Mouse (Mus musculus) hindbrain, embryonic 14.5 days (tissue): ENCODE results near the gene Gpr141. TPM values are rescaled to one million over a fixed set of nuclear protein-coding genes. Genes with fewer than 3 reads are reported as not detected.

Experiments
- ATAC-seq: fragments of 200-750 bp; cut with Nextera tagmentation; 2 replicates; pipeline ENCODE4 v1.8.0; 2017; ENCODE audit warnings: moderate number of reproducible peaks, mild to moderate bottlenecking, moderate TSS enrichment, moderate library complexity; ENCODE audit not compliant: low FRiP score
- DNase-seq: peaks from one replicate; pipeline ENCODE4 v3.0.0-alpha.2; 2015; ENCODE audit warnings: low spot score
- H3K27ac ChIP-seq: fragments of 300-500 bp; sonication (generic); 2 replicates; pipeline ENCODE4 v1.5.1; 2014; ENCODE audit warnings: mild to moderate bottlenecking, moderate library complexity
- H3K27me3 ChIP-seq: fragments of 300-500 bp; sonication (generic); 2 replicates; pipeline ENCODE4 v1.6.1; 2014; ENCODE audit warnings: mild to moderate bottlenecking, low read length, mixed read lengths; ENCODE audit not compliant: control insufficient read depth, insufficient read depth
- H3K36me3 ChIP-seq: fragments of 300-500 bp; sonication (generic); replicated peaks from 2 replicates; pipeline ENCODE4 v1.6.1; 2014; ENCODE audit not compliant: control insufficient read depth, insufficient read depth
- H3K4me1 ChIP-seq: fragments of 300-500 bp; sonication (generic); replicated peaks from 2 replicates; pipeline ENCODE4 v1.6.1; 2014; ENCODE audit warnings: antibody characterized with exemption, low read length, mixed read lengths; ENCODE audit not compliant: control insufficient read depth, insufficient read depth
- H3K4me2 ChIP-seq: fragments of 300-500 bp; sonication (generic); replicated peaks from 2 replicates; pipeline ENCODE4 v1.6.1; 2014; ENCODE audit warnings: mild to moderate bottlenecking, moderate library complexity
- H3K4me3 ChIP-seq: fragments of 300-500 bp; sonication (generic); replicated peaks from 2 replicates; pipeline ENCODE4 v1.5.1; 2014; ENCODE audit warnings: mild to moderate bottlenecking, low read length
- H3K9ac ChIP-seq: fragments of 300-500 bp; sonication (generic); 2 replicates; pipeline ENCODE4 v1.6.1; 2014
- H3K9me3 ChIP-seq: fragments of 300-500 bp; sonication (generic); 2 replicates; pipeline ENCODE4 v1.6.1; 2016; ENCODE audit warnings: low read length; ENCODE audit not compliant: control insufficient read depth
- WGBS: fragments of 180-500 bp; shearing (Covaris S2); extraction: QIAGEN DNeasy Blood & Tissue Kit; methylation state at CpG from one replicate; pipeline ENCODE4 v1.1.7; 2014; 5-methylcytosine and 5-hydroxymethylcytosine counted together
- polyA plus RNA-seq: library from polyadenylated mRNA; unstranded; fragments of >200 nt; fragmentation: Nextera tagmentation; extraction: Ambion mirVana; gene quantifications from 2 replicates; pipeline ENCODE4 v1.2.1, GENCODE M21; 2014

The Gpr141 gene
- polyA plus RNA-seq, 1 experiment from 2014 or later: 0.11 TPM

GRCm38 (mm10) chr13:19763211-19763610 lies 60.8 kb downstream of the Gpr141 start:
- Histone ChIP-seq H3K27me3 (no peaks in the 10 kb centered on the region), H3K9ac (no peak overlapping the region), H3K4me1 (no peaks in the 10 kb centered on the region), H3K36me3 (no peaks in the 10 kb centered on the region), H3K4me3 (no peak overlapping the region), H3K4me2 (no peak overlapping the region), H3K27ac (no peak overlapping the region), H3K9me3 (no peaks in the 10 kb centered on the region)
- 98% methylated on average over 1 of the region's 1 CpGs for WGBS
- DNase-seq (no peak), ATAC-seq (no peak)

GRCm38 (mm10) chr13:19745741-19746140 lies 78.3 kb downstream of the Gpr141 start:
- Histone ChIP-seq H3K36me3 (no peaks in the 10 kb centered on the region), H3K9me3 (no peaks in the 10 kb centered on the region), H3K4me3 (no peak overlapping the region), H3K27ac (no peak overlapping the region), H3K27me3 (no peaks in the 10 kb centered on the region), H3K4me1 (no peaks in the 10 kb centered on the region), H3K4me2 (no peak overlapping the region), H3K9ac (no peak overlapping the region)
- no peak for ATAC-seq
- WGBS: 29% methylated on average over 2 of the region's 2 CpGs
- no peak for DNase-seq

GRCm38 (mm10) chr13:19744536-19744935 lies 79.5 kb downstream of the Gpr141 start:
- no peak overlapping the region for H3K9ac ChIP-seq
- no peaks in the 10 kb centered on the region for H3K4me1 ChIP-seq
- no peaks in the 10 kb centered on the region for H3K27me3 ChIP-seq
- H3K4me3 ChIP-seq: no peak overlapping the region
- H3K9me3 ChIP-seq: no peaks in the 10 kb centered on the region
- no peak overlapping the region for H3K27ac ChIP-seq
- no peak for DNase-seq
- WGBS: 89% methylated on average over 5 of the region's 5 CpGs
- no peak overlapping the region for H3K4me2 ChIP-seq
- ATAC-seq: no peak
- H3K36me3 ChIP-seq: no peaks in the 10 kb centered on the region

- Histone ChIP-seq H3K4me1 (no peaks in the 10 kb centered on the region), H3K4me3 (no peak overlapping the region), H3K27me3 (no peaks in the 10 kb centered on the region), H3K27ac (no peak overlapping the region), H3K36me3 (no peaks in the 10 kb centered on the region), H3K9me3 (no peaks in the 10 kb centered on the region), H3K9ac (no peak overlapping the region), H3K4me2 (no peak overlapping the region)
- ATAC-seq: no peak
- no peak for DNase-seq
- 79% methylated on average over 5 of the region's 5 CpGs for WGBS
Observed at GRCm38 (mm10) chr13:19734597-19734996, 89.5 kb downstream of the Gpr141 start.

GRCm38 (mm10) chr13:19730826-19731225 lies 93.2 kb downstream of the Gpr141 start:
- Histone ChIP-seq H3K9me3 (no peaks in the 10 kb centered on the region), H3K27me3 (no peaks in the 10 kb centered on the region), H3K9ac (no peak overlapping the region), H3K4me2 (no peak overlapping the region), H3K36me3 (no peaks in the 10 kb centered on the region), H3K27ac (no peak overlapping the region), H3K4me1 (no peaks in the 10 kb centered on the region), H3K4me3 (no peak overlapping the region)
- ATAC-seq: no peak
- no peak for DNase-seq
- 77% methylated on average over 2 of the region's 2 CpGs for WGBS

- Histone ChIP-seq H3K9me3 (no peaks in the 10 kb centered on the region), H3K4me2 (no peak overlapping the region), H3K27ac (no peak overlapping the region), H3K4me1 (no peaks in the 10 kb centered on the region), H3K27me3 (no peaks in the 10 kb centered on the region), H3K36me3 (no peaks in the 10 kb centered on the region), H3K4me3 (no peak overlapping the region), H3K9ac (no peak overlapping the region)
- WGBS: 58% methylated on average over 5 of the region's 5 CpGs
- DNase-seq (peak; percentile 45), ATAC-seq (no peak; the same call in 1 of the 2 replicates)
Observed at GRCm38 (mm10) chr13:19718954-19719353, 105.1 kb downstream of the Gpr141 start.

GRCm38 (mm10) chr13:19717201-19717600 lies 106.9 kb downstream of the Gpr141 start:
- no peaks in the 10 kb centered on the region for H3K36me3 ChIP-seq
- DNase-seq (no peak), ATAC-seq (no peak; the same call in 1 of the 2 replicates)
- no peak overlapping the region for H3K9ac ChIP-seq
- no peak overlapping the region for H3K4me3 ChIP-seq
- H3K27me3 ChIP-seq: no peaks in the 10 kb centered on the region
- H3K27ac ChIP-seq: no peak overlapping the region
- no peak overlapping the region for H3K4me2 ChIP-seq
- 68% methylated on average over 2 of the region's 2 CpGs for WGBS
- H3K9me3 ChIP-seq: no peaks in the 10 kb centered on the region
- H3K4me1 ChIP-seq: no peaks in the 10 kb centered on the region

GRCm38 (mm10) chr13:19703806-19704205 lies 120.3 kb downstream of the Gpr141 start:
- WGBS: 41% methylated on average over 4 of the region's 4 CpGs
- no peak for ATAC-seq
- no peak overlapping the region for H3K27ac ChIP-seq
- H3K27me3 ChIP-seq: no peaks in the 10 kb centered on the region
- DNase-seq: no peak
- no peak overlapping the region for H3K4me2 ChIP-seq
- no peaks in the 10 kb centered on the region for H3K36me3 ChIP-seq
- no peak overlapping the region for H3K9ac ChIP-seq
- H3K4me3 ChIP-seq: no peak overlapping the region
- no peaks in the 10 kb centered on the region for H3K4me1 ChIP-seq
- H3K9me3 ChIP-seq: no peaks in the 10 kb centered on the region

- Histone ChIP-seq H3K4me1 (no peaks in the 10 kb centered on the region), H3K4me2 (peak overlapping the region; percentile 27), H3K9me3 (no peaks in the 10 kb centered on the region), H3K9ac (no peak overlapping the region), H3K27me3 (0 out of 2 replicates have a peak, but pooled peaks cover 4% of the 10 kb centered on the region), H3K4me3 (no peak overlapping the region), H3K36me3 (no peaks in the 10 kb centered on the region), H3K27ac (no peak overlapping the region)
- DNase-seq: peak; percentile 76
- ATAC-seq: peak; percentile 78
- WGBS: 56% methylated on average over 11 of the region's 11 CpGs
Observed at GRCm38 (mm10) chr13:19701443-19702078, 122.5 kb downstream of the Gpr141 start.
